ENCODE assay signal across 14 mouse cellular contexts in the genomic region with DNA sequence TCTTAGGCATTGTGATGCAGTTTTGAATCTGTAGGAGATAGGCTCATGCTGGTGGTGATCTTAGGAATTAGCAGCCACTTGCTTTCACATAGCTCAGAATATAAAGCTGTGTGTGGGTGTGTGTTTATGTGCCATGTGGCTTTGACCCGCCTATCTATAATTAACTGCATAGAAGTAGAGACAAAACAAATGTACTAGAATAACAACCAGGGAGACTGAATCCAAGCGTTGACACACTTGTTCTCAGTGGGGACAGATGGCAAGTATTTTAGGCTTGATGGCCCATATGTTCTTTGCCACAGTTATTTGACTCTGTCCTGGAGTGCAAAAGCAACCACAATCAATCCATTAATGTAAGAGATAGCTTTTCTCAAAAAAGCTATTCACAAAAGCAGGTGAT.
DNase-seq lines count a peak whose midpoint lies in the region; ATAC-seq lines count a peak whose summit lies in the region.
"Had no signal": no experiment of that assay in that cellular context is flagged by ENCODE, and none has a peak within 500 bp of the region (broad histone marks: within the 10 kb centered on the region; RNA-seq: fewer than 3 reads in every experiment).

No protein-coding gene starts in this region.

- no peak overlapping the region for H3K4me2 ChIP-seq in forebrain, embryonic 15.5 days (replicated peaks)
- no peak overlapping the region for H3K4me2 ChIP-seq in forebrain, embryonic 11.5 days (ENCODE audit: low read depth, low read length, severe bottlenecking)
- H3K4me2 ChIP-seq in hindbrain, embryonic 16.5 days (ENCODE audit: low read length), result no peak overlapping the region
- H3K4me2 ChIP-seq: heart, embryonic 15.5 days had no signal

- H3K4me1 ChIP-seq in forebrain, embryonic 15.5 days, result no peaks in the 10 kb centered on the region
- 0 out of 2 replicates have a peak, but pooled peaks cover 2% of the 10 kb centered on the region for H3K4me1 ChIP-seq in forebrain, embryonic 11.5 days (replicated peaks; ENCODE audit: control insufficient read depth, insufficient read depth, low read length)
- no peaks in the 10 kb centered on the region for H3K4me1 ChIP-seq in hindbrain, embryonic 16.5 days (ENCODE audit: control insufficient read depth, insufficient read depth, low read depth, low read length)
- H3K4me1 ChIP-seq: heart, embryonic 15.5 days had no signal

- WGBS in forebrain, embryonic 15.5 days, result 49% methylated on average over 2 of the region's 2 CpGs
- WGBS in forebrain, embryonic 11.5 days, result 74% methylated on average over 2 of the region's 2 CpGs
- 43% methylated on average over 2 of the region's 2 CpGs for WGBS in hindbrain, embryonic 16.5 days

- peak; percentile 78 for ATAC-seq in forebrain, embryonic 15.5 days (replicated peaks)
- no peak for ATAC-seq in forebrain, embryonic 11.5 days (replicated peaks; ENCODE audit: low FRiP score)
- ATAC-seq in hindbrain, embryonic 16.5 days, result peak; percentile 78; the same call in 1 of the 2 replicates
- ATAC-seq: intestine, embryonic 16.5 days had no signal

- no peaks in the 10 kb centered on the region for H3K27me3 ChIP-seq in forebrain, embryonic 15.5 days
- no peaks in the 10 kb centered on the region for H3K27me3 ChIP-seq in forebrain, embryonic 11.5 days (ENCODE audit: control insufficient read depth, insufficient read depth, low read length)
- H3K27me3 ChIP-seq in hindbrain, embryonic 16.5 days (replicated peaks; ENCODE audit: control insufficient read depth, insufficient read depth, low read length), result no peaks in the 10 kb centered on the region
- H3K27me3 ChIP-seq: heart, embryonic 15.5 days had no signal

- H3K4me3 ChIP-seq in forebrain, embryonic 15.5 days, result no peak overlapping the region
- H3K4me3 ChIP-seq in forebrain, embryonic 11.5 days (ENCODE audit: low read depth, low read length), result no peak overlapping the region
- H3K4me3 ChIP-seq in hindbrain, embryonic 16.5 days (ENCODE audit: low read length), result no peak overlapping the region
- H3K4me3 ChIP-seq: heart, embryonic 15.5 days; limb, embryonic 10.5 days; myocyte had no signal

- no peak for DNase-seq in forebrain, embryonic 11.5 days (ENCODE audit: low spot score)
- peak; percentile 46 for DNase-seq in right cerebral cortex, adult 18-20 months
- no peak for DNase-seq in right cerebral cortex, postnatal 4 days
- peak; percentile 71 for DNase-seq in telencephalon, adult 2 months (ENCODE audit: low read depth, low spot score)
- DNase-seq in spleen, postnatal 36 days (ENCODE audit: low spot score in 2 of 2), result no peak
- no peak for DNase-seq in testis, postnatal 10 days (ENCODE audit: low spot score)
- DNase-seq: retina, postnatal 1 day had no signal

- H3K36me3 ChIP-seq in forebrain, embryonic 15.5 days, result no peaks in the 10 kb centered on the region
- H3K36me3 ChIP-seq in forebrain, embryonic 11.5 days (ENCODE audit: control insufficient read depth, insufficient read depth, low read length), result no peaks in the 10 kb centered on the region
- no peaks in the 10 kb centered on the region for H3K36me3 ChIP-seq in hindbrain, embryonic 16.5 days (ENCODE audit: control insufficient read depth, insufficient read depth, low read length)
- H3K36me3 ChIP-seq: heart, embryonic 15.5 days; limb, embryonic 10.5 days had no signal

- no peak overlapping the region for H3K9ac ChIP-seq in forebrain, embryonic 15.5 days (replicated peaks)
- no peak overlapping the region for H3K9ac ChIP-seq in forebrain, embryonic 11.5 days (ENCODE audit: low read length)
- H3K9ac ChIP-seq in hindbrain, embryonic 16.5 days (ENCODE audit: low read depth, low read length), result no peak overlapping the region
- H3K9ac ChIP-seq: heart, embryonic 15.5 days had no signal

- no peak overlapping the region for H3K27ac ChIP-seq in forebrain, embryonic 15.5 days (replicated peaks)
- no peak overlapping the region for H3K27ac ChIP-seq in forebrain, embryonic 11.5 days (ENCODE audit: low read depth, low read length)
- H3K27ac ChIP-seq in hindbrain, embryonic 16.5 days (ENCODE audit: low read depth, low read length), result no peak overlapping the region
- H3K27ac ChIP-seq: heart, embryonic 15.5 days; limb, embryonic 10.5 days; stomach, postnatal 0 days had no signal

- H3K9me3 ChIP-seq in forebrain, embryonic 15.5 days, result no peaks in the 10 kb centered on the region
- H3K9me3 ChIP-seq in forebrain, embryonic 11.5 days (ENCODE audit: control insufficient read depth, low read length), result no peaks in the 10 kb centered on the region
- no peaks in the 10 kb centered on the region for H3K9me3 ChIP-seq in hindbrain, embryonic 16.5 days (ENCODE audit: control insufficient read depth, low read length)
- H3K9me3 ChIP-seq: heart, embryonic 15.5 days; limb, embryonic 10.5 days had no signal

Comparison
In these comparisons a context has a peak if more than half of its experiments do, and no peak if none do; other contexts are left out.
1. DNase-seq: peak in right cerebral cortex, adult 18-20 months (single experiment) and telencephalon, adult 2 months (single experiment); none in forebrain, embryonic 11.5 days (single experiment), right cerebral cortex, postnatal 4 days (single experiment), spleen, postnatal 36 days (0 of 2) and testis, postnatal 10 days (single experiment).